Mouse (Mus musculus) midbrain, embryonic 15.5 days (tissue): ENCODE results near the gene Rnf181. TPM values are rescaled to one million over a fixed set of nuclear protein-coding genes. Genes with fewer than 3 reads are reported as not detected.

Source experiments
- ATAC-seq: fragments of 200-750 bp; cut with Nextera tagmentation; replicated peaks from 2 replicates; pipeline ENCODE4 v1.8.0; 2017; ENCODE audit warnings: moderate TSS enrichment
- H3K27ac ChIP-seq: fragments of 300-500 bp; sonication (generic); 2 replicates; pipeline ENCODE4 v1.5.1; 2015; ENCODE audit warnings: mild to moderate bottlenecking, inconsistent platforms
- H3K27me3 ChIP-seq: fragments of 300-500 bp; sonication (generic); replicated peaks from 2 replicates; pipeline ENCODE4 v1.6.1; 2015; ENCODE audit warnings: inconsistent platforms
- H3K36me3 ChIP-seq: fragments of 300-500 bp; sonication (generic); replicated peaks from 2 replicates; pipeline ENCODE4 v1.6.1; 2015; ENCODE audit warnings: inconsistent platforms
- H3K4me1 ChIP-seq: fragments of 300-500 bp; sonication (generic); 2 replicates; pipeline ENCODE4 v1.6.1; 2015; ENCODE audit warnings: inconsistent platforms
- H3K4me2 ChIP-seq: fragments of 300-500 bp; sonication (generic); 2 replicates; pipeline ENCODE4 v1.6.1; 2015; ENCODE audit warnings: inconsistent platforms, mild to moderate bottlenecking, moderate library complexity
- H3K4me3 ChIP-seq: fragments of 300-500 bp; sonication (generic); 2 replicates; pipeline ENCODE4 v1.5.1; 2015; ENCODE audit warnings: mild to moderate bottlenecking, inconsistent platforms
- H3K9ac ChIP-seq: fragments of 300-500 bp; sonication (generic); 2 replicates; pipeline ENCODE4 v1.6.1; 2015; ENCODE audit warnings: mild to moderate bottlenecking, inconsistent platforms
- H3K9me3 ChIP-seq: fragments of 300-500 bp; sonication (generic); 2 replicates; pipeline ENCODE4 v1.6.1; 2016; ENCODE audit warnings: inconsistent platforms
- WGBS: fragments of 180-500 bp; shearing (Covaris S2); methylation state at CpG from one replicate; pipeline ENCODE4 v1.1.7; 2015; ENCODE audit warnings: mixed read lengths; 5-methylcytosine and 5-hydroxymethylcytosine counted together
- polyA plus RNA-seq: library from polyadenylated mRNA; unstranded; fragments of >200 nt; fragmentation: Nextera tagmentation; extraction: Ambion mirVana; gene quantifications from 2 replicates; pipeline ENCODE4 v1.2.1, GENCODE M21; 2015

The Rnf181 gene
- polyA plus RNA-seq, result 137 and 141 TPM in 2 replicates

DNA sequence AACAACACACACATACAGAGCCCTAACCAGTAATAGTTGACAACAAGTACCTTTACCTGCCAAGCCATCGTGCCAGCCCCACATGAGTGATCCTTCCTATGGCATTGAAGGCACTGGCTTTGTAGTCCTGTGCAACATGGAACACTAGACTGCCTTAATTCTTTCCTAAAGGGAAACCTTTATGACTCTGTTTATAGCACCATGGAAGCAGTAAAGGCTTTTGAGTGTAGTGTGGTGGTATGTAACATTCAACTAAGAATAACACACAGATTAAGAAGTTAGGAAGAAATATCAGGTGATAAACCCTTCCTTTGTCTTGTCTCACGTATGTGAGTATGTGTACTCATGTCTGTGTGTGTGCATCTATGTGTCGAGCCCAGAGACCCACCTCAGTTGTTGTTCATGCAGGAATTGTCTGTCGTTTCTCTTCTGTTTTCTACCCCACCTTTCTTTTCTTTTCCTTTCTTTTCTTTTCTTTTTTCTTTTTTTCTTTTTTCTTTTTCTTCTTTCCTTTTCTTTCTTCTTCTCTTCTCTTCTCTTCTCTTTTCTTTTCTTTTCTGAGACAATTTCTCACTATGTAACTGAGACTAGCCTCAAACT, at the start of gene Rnf181:
Gene Rnf181 (minus strand): TSS at position 113 of the 600 bp plus-strand sequence.
- no peak within 1 kb of the TSS for H3K4me3 ChIP-seq
- no peak within 1 kb of the TSS for H3K4me2 ChIP-seq
- H3K4me1 ChIP-seq, result peaks cover 4% of the 10 kb centered on the region
- H3K9ac ChIP-seq, result no peak within 1 kb of the TSS
- no peaks in the 10 kb centered on the region for H3K9me3 ChIP-seq
- H3K36me3 ChIP-seq, result no peaks in the 10 kb centered on the region
- H3K27me3 ChIP-seq, result no peaks in the 10 kb centered on the region
- no peak within 1 kb of the TSS for H3K27ac ChIP-seq
- no peak for ATAC-seq
- 73% methylated on average over 4 of the region's 4 CpGs for WGBS

DNA sequence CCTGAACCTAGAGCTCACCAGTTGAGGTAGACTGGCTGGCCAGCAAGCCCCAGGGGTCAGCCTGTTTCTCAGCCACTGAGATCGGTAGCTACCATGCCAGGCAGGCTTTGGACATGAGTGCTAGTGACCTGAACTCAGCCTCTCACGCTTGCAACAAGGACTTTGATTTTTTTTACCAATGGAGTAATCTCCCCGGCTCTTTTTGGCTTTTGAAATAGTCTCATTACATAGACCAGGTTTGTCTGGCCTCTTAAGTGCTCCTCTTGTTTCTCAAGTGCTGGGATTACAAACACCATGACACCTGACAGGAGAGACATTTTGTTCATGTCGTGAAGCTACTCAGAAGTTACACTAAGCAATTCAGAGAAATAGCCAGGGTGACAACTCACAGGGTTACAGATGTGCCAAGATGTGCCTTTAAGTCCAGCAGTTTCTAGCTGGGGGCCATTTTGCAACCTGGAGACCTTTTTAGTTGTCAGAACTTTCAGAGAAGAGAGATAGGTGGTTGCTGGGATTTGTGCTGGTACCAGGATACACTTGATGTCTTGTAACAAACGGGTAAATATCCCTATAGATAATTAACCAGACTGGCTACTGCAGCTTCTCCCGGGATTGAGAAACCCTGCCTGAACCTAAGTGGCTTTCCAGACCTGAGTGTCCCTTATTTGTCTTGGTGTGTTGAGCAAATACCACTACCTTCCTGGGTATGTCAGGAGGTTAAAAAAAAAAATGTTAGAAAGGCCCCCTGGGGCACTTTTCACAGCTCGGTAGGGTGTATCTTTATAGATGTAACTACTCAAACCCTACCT, 49.4 kb upstream of the Rnf181 start:
- no peak overlapping the region for H3K9ac ChIP-seq
- H3K4me1 ChIP-seq, result peaks cover 29% of the 10 kb centered on the region
- no peaks in the 10 kb centered on the region for H3K9me3 ChIP-seq
- H3K36me3 ChIP-seq, result peaks cover 7% of the 10 kb centered on the region
- H3K4me2 ChIP-seq, result no peak overlapping the region
- H3K27me3 ChIP-seq, result no peaks in the 10 kb centered on the region
- no peak for ATAC-seq
- H3K27ac ChIP-seq, result no peak overlapping the region
- H3K4me3 ChIP-seq, result no peak overlapping the region
- WGBS, result 85% methylated on average over 7 of the region's 7 CpGs

DNA sequence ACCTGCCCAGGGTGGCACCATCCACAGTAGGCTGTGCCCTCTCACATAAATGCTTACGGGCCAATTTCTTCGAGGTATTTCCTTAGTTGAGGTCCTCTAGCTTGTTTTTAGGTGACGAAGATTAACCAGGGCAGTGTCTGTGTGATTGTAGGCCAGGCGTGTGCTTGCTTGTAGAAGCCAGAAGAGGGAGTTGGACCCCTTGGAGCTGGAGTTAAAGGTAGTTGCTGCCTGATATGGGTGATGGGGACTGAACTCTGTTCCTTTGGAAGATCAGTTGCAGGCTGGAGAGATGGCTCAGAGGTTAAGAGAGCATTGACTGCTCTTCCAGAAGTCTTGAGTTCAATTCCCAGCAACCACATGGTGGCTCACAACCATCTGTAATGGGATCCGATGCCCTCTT, 48.4 kb upstream of the Rnf181 start:
- Histone ChIP-seq H3K4me3 (peak overlapping the region; percentile 56), H3K9ac (no peak overlapping the region; the same call in 1 of the 2 replicates)
- WGBS, result 87% methylated on average over 5 of the region's 5 CpGs

DNA sequence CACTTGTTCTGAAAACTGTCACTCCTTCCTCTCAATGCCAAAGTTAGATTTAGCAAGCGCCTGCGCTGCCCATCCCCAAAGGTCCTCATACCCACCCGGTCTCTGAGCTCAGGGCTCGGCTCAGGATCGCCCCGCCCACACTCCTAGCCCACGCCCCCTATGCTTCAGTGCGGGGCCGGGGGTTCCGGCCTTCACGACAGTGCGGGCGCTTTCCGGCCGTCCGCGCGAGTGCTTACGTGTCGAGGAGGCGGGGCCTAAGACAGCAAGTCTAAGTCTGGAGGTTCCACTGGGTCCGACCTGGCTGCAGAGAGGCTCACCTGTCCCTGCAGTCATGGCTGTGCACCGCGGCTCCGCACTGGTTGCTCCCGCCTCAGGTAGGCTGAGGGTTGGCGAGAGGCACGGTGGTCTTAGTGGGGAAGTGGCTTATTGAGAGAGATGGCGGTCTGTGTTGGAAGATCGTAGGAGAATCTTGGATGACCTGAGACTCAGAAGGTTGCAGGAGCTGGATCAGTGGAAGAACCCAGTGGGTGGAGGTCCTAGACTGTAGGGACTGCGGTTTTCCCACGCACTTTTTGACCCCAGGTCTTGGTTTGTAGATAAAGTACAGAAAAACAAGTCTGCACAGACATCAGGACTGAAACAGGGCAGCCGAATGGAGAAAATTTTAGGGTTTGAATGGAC, 47.5 kb upstream of the Rnf181 start, which contains the start of gene Ggcx:
Gene Ggcx (plus strand): TSS at position 233 of the 681 bp plus-strand sequence.
- peak; percentile 97 for ATAC-seq
- 1% methylated on average over 33 of the region's 33 CpGs for WGBS

More for the DNA sequence above, 48.4 kb upstream of the Rnf181 start:
- H3K36me3 ChIP-seq, result peaks cover 7% of the 10 kb centered on the region
- no peaks in the 10 kb centered on the region for H3K27me3 ChIP-seq
- ATAC-seq, result no peak
- H3K4me1 ChIP-seq, result peaks cover 29% of the 10 kb centered on the region
- no peak overlapping the region for H3K27ac ChIP-seq
- H3K4me2 ChIP-seq, result peak overlapping the region; percentile 77
- H3K9me3 ChIP-seq, result no peaks in the 10 kb centered on the region

DNA sequence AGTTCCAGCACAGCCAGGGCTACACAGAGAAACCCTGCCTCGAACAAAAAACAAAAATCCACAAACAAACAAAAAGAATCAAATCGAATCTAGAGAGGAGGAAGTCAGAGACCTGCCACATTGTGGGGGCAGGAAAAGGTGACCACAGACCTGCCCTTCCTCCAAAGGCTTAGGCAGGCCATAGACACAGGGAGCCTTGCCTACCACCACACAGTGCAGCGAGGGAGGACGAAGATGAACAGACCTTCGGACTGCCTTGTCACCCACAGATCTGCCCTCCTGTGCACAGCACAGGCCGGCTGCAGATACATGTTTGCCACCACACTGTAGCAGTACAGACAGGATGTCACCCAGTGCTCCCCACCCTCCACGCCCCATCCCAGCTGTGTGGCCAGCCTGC, 43.8 kb upstream of the Rnf181 start:
- Histone ChIP-seq H3K4me1 (peaks cover 15% of the 10 kb centered on the region), H3K27me3 (no peaks in the 10 kb centered on the region), H3K4me2 (no peak overlapping the region), H3K4me3 (no peak overlapping the region), H3K9ac (no peak overlapping the region), H3K27ac (no peak overlapping the region), H3K9me3 (no peaks in the 10 kb centered on the region), H3K36me3 (no peaks in the 10 kb centered on the region)
- 85% methylated on average over 7 of the region's 7 CpGs for WGBS
- ATAC-seq, result no peak

More for the DNA sequence above, 47.5 kb upstream of the Rnf181 start, which contains the start of gene Ggcx:
- Histone ChIP-seq H3K4me2 (peak within 1 kb of the TSS; percentile 77), H3K4me3 (peak within 1 kb of the TSS; percentile 56), H3K4me1 (peaks cover 29% of the 10 kb centered on the region), H3K36me3 (peaks cover 7% of the 10 kb centered on the region), H3K27me3 (no peaks in the 10 kb centered on the region), H3K9ac (peak within 1 kb of the TSS; percentile 66), H3K9me3 (no peaks in the 10 kb centered on the region), H3K27ac (peak within 1 kb of the TSS; percentile 66)

DNA sequence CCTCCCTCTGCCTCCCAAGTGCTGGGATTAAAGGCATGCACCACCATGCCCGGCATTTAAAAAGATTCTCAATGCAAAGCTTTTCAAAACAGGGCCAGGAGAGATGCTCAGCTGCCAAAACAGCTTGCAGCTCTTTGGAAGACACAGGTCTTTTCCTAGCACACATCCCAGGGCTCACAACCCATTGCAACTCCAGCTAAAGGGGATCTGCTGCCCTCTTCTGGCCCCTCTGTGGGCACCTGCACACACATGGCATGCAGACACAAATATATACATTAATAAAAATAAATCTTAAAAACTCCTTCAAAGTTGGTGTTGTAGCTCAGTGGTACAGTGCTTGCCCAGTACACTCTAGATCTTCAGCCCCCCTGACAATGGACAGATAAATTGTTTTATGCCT, 43.2 kb upstream of the Rnf181 start:
- H3K9ac ChIP-seq, result no peak overlapping the region
- ATAC-seq, result no peak
- H3K27ac ChIP-seq, result no peak overlapping the region
- peaks cover 10% of the 10 kb centered on the region for H3K4me1 ChIP-seq
- H3K27me3 ChIP-seq, result no peaks in the 10 kb centered on the region
- H3K36me3 ChIP-seq, result no peaks in the 10 kb centered on the region
- no peak overlapping the region for H3K4me3 ChIP-seq
- WGBS, result 27% methylated on average over 1 of the region's 1 CpGs
- H3K9me3 ChIP-seq, result no peaks in the 10 kb centered on the region
- no peak overlapping the region for H3K4me2 ChIP-seq

DNA sequence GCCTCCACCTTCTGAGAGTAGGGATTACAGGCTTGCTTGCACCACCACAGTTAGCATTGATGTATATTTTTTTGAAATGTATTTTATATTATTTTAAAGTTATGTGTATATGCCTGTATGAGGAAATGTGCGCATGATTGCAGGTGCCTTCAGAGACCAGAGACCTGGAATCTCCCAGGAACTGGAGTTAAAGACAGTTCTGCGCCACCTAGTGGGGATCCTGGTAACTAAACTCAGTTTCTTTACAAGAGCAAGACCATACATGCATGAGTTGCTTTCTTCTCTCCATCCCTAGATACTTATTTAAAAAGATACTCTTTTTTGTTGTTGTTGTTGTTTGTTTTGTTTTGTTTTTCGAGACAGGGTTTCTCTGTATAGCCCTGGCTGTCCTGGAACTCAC, 42.8 kb upstream of the Rnf181 start:
- H3K4me3 ChIP-seq, result no peak overlapping the region
- H3K27ac ChIP-seq, result no peak overlapping the region
- no peaks in the 10 kb centered on the region for H3K27me3 ChIP-seq
- H3K4me1 ChIP-seq, result peaks cover 5% of the 10 kb centered on the region
- H3K9ac ChIP-seq, result no peak overlapping the region
- 11% methylated on average over 3 of the region's 3 CpGs for WGBS
- no peak for ATAC-seq
- no peaks in the 10 kb centered on the region for H3K36me3 ChIP-seq
- no peaks in the 10 kb centered on the region for H3K9me3 ChIP-seq
- H3K4me2 ChIP-seq, result no peak overlapping the region

DNA sequence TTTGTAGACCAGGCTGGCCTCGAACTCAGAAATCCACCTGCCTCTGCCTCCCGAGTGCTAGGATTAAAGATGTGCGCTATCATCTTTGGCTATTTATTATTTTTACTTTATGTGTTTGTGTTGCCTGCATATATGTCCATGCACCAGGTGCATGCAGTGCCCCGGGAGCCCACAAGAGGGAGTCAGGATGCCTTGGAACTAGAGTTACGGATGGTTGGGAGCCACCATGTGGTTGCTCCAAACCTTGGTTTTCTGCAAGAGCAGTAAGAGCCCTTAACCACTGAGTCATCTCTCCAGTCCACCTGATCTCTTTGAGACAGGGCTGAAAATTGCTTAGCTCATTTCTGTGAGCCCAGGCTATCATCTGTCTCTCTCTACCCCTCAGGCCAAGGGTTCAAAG, 40.4 kb upstream of the Rnf181 start:
- Histone ChIP-seq H3K27ac (no peak overlapping the region), H3K9ac (no peak overlapping the region), H3K4me3 (no peak overlapping the region), H3K4me2 (no peak overlapping the region), H3K4me1 (no peaks in the 10 kb centered on the region), H3K9me3 (no peaks in the 10 kb centered on the region), H3K36me3 (no peaks in the 10 kb centered on the region), H3K27me3 (no peaks in the 10 kb centered on the region)
- ATAC-seq, result peak; percentile 60; the same call in 1 of the 2 replicates
- 2% methylated on average over 5 of the region's 5 CpGs for WGBS

DNA sequence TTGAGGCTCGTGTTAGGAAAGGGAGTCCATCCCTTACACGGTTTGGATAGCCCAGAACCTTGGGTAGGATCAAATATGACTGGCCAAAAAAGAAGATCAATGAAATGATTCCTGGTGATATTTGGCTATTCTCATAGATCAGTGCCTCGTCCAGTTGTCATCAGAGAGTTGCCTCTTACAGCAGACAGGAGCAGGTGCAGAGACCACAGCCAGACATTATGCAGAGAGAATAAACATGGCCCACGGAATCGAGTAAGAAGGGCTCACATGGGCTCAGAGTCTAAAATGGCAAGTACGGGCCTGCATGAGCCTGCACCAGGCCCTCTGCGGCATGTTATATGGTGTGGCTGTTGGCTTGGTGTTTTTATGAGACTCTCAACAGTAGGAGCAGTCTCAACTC, 38.6 kb upstream of the Rnf181 start:
- Histone ChIP-seq H3K27me3 (no peaks in the 10 kb centered on the region), H3K9me3 (no peaks in the 10 kb centered on the region), H3K4me2 (no peak overlapping the region), H3K4me3 (no peak overlapping the region), H3K36me3 (no peaks in the 10 kb centered on the region), H3K4me1 (no peaks in the 10 kb centered on the region), H3K27ac (no peak overlapping the region), H3K9ac (no peak overlapping the region)
- ATAC-seq, result no peak
- WGBS, result 88% methylated on average over 7 of the region's 7 CpGs

DNA sequence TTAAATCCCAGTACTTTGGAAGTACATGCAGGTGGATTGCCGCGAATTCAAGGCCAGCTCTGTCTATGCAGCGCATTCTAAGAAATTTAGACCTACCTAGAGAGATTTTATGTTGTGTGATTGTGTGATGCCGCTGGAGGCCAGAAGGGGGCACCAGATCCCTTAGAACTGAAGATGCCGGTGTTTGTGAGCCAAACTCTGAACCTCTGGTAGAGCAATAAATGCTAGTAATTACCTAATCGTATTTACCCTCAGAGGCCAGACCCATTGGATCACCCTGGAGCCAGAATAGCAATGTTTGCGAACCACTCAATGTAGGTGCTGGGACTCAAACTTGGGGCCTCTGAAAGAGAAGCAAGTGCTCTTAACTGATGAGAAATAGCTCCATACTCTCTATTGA, 35.1 kb upstream of the Rnf181 start:
- Histone ChIP-seq H3K9ac (no peak overlapping the region), H3K9me3 (no peaks in the 10 kb centered on the region), H3K4me3 (no peak overlapping the region), H3K27me3 (no peaks in the 10 kb centered on the region), H3K27ac (no peak overlapping the region), H3K36me3 (no peaks in the 10 kb centered on the region), H3K4me2 (no peak overlapping the region), H3K4me1 (no peaks in the 10 kb centered on the region)
- 26% methylated on average over 7 of the region's 7 CpGs for WGBS
- no peak for ATAC-seq

DNA sequence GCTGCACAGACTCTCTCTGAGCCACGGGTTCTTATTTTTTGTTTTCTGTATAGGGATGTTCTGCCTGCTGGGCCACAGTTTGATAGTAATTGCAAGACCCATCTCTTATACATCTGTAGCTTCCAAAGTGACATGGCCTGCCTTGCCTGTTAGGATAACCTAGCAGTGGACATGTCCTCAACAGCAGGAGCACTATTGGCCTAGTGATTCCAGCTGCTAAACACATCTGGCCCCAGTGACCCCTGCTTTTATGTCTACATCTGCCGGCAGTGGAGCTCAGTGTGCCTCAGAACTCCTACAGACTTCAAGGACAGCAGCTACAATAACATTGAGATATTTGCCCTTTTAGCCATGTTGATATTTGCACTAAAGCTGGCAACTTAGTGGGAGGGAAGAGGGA, 33.2 kb upstream of the Rnf181 start:
- no peak overlapping the region for H3K4me3 ChIP-seq
- no peak for ATAC-seq
- H3K4me1 ChIP-seq, result no peaks in the 10 kb centered on the region
- WGBS, result 56% methylated on average over 2 of the region's 2 CpGs
- no peak overlapping the region for H3K27ac ChIP-seq
- H3K27me3 ChIP-seq, result no peaks in the 10 kb centered on the region
- no peaks in the 10 kb centered on the region for H3K9me3 ChIP-seq
- H3K4me2 ChIP-seq, result no peak overlapping the region
- no peak overlapping the region for H3K9ac ChIP-seq
- no peaks in the 10 kb centered on the region for H3K36me3 ChIP-seq

DNA sequence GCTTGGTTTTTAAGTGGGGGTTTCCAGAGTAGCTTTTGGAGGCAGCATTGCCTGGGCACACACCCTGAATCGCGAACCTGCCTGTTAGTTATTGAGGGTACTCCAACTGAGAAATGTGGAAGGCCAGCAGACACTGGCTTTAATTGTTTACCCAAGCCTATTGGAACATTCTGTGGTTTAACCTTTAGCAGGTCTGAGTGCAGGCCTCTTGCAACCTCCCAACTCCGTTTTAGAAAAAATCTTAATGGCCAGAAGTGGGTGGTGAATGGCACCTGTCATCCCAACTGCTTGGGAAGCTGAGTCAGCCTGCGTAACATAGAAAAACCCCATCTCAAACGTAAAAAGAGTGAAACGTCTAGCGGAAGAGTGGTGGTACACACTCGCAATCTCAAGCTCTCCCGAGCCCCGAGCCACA, 30.1 kb upstream of the Rnf181 start:
- Histone ChIP-seq H3K4me1 (no peaks in the 10 kb centered on the region), H3K9ac (no peak overlapping the region), H3K27ac (no peak overlapping the region), H3K4me3 (no peak overlapping the region), H3K27me3 (no peaks in the 10 kb centered on the region), H3K9me3 (no peaks in the 10 kb centered on the region), H3K36me3 (no peaks in the 10 kb centered on the region), H3K4me2 (no peak overlapping the region)
- no peak for ATAC-seq
- WGBS, result 82% methylated on average over 10 of the region's 10 CpGs
